Mouse (Mus musculus): ENCODE measurements around the gene Cd300c. TPM values are rescaled to one million over a fixed set of nuclear protein-coding genes. Genes with fewer than 3 reads are reported as not detected.

The Cd300c gene
- polyA plus RNA-seq, 1 experiment from 2014 or later = not detected

DNA sequence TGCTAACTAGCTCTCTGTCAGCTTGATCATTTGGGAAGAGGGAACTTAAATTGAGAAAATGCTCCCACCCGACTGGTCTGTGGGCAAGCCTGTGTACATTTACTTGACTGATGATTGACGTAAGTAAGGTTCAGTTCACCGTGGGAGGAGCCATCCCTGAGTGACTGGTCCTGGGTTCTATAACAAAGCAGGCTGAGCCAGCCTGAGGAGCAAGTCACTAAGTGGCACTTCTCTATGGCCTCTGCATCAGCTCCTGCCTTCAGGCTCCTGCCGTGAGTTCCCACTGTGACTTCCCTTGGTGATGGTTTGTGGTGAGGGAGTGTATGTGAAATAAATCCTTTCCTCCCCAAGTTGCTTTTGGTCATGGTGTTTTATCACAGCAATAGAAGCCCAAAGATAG is 60.9 kb downstream of the Cd300c start:
- Histone ChIP-seq H3K27me3 (ENCODE audit: control insufficient read depth, insufficient read depth, low read depth, low read length) (no peaks in the 10 kb centered on the region), H3K9ac (ENCODE audit: low read length) (no peak overlapping the region), H3K36me3 (ENCODE audit: control insufficient read depth, insufficient read depth, low read length) (no peaks in the 10 kb centered on the region), H3K4me3 (ENCODE audit: low read length) (no peak overlapping the region), H3K9me3 (ENCODE audit: control insufficient read depth, low read length) (no peaks in the 10 kb centered on the region), H3K4me2 (ENCODE audit: low read depth, low read length) (no peak overlapping the region), H3K27ac (ENCODE audit: low read length) (no peak overlapping the region), H3K4me1 (replicated peaks; ENCODE audit: control insufficient read depth, insufficient read depth, low read length) (no peaks in the 10 kb centered on the region)
- no peak for ATAC-seq (ENCODE audit: low read depth)
- WGBS = 35% methylated on average over 4 of the region's 4 CpGs

DNA sequence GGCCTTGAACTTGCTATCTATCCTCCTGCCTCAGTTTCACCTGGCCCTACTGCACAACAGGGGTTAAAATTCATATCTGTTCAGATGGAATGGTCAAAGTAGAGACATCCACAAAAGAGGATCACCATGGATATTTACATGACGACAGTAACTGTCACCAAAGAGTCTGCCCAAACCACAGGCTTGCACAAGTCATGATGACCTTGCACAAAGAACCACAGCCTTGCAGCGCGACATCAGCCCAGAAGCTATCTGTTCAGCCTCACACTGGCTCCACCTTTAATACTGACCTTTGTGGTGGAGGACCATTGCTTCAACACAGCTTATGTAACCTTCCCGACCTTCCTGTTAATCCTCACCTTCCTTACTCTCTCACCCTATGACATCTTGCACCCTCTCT is 61.4 kb downstream of the Cd300c start:
- Histone ChIP-seq H3K4me3 (ENCODE audit: low read length) (no peak overlapping the region), H3K9me3 (ENCODE audit: control insufficient read depth, low read length) (no peaks in the 10 kb centered on the region), H3K27ac (ENCODE audit: low read length) (no peak overlapping the region), H3K9ac (ENCODE audit: low read length) (no peak overlapping the region), H3K27me3 (ENCODE audit: control insufficient read depth, insufficient read depth, low read depth, low read length) (no peaks in the 10 kb centered on the region), H3K36me3 (ENCODE audit: control insufficient read depth, insufficient read depth, low read length) (no peaks in the 10 kb centered on the region), H3K4me1 (replicated peaks; ENCODE audit: control insufficient read depth, insufficient read depth, low read length) (no peaks in the 10 kb centered on the region), H3K4me2 (ENCODE audit: low read depth, low read length) (no peak overlapping the region)
- no peak for ATAC-seq (ENCODE audit: low read depth)
- 64% methylated on average over 4 of the region's 4 CpGs for WGBS

Other genes starting within 250 kb of the Cd300c start
- 7.1 and 8.5 TPM in 2 replicates for gene Dnaic2, start 241.7 kb downstream of the Cd300c start, polyA plus RNA-seq (2015; fragmentation: Nextera tagmentation; extraction: Ambion mirVana)
- gene Kif19a, start 203.8 kb downstream of the Cd300c start, polyA plus RNA-seq (2015; fragmentation: Nextera tagmentation; extraction: Ambion mirVana) = 0.46 and 0.72 TPM in 2 replicates
- gene Btbd17, start 173.2 kb downstream of the Cd300c start, polyA plus RNA-seq (2015; fragmentation: Nextera tagmentation; extraction: Ambion mirVana) = 0.23 and 0.34 TPM in 2 replicates
- not detected in 2 replicates for gene Gpr142, start 170.2 kb downstream of the Cd300c start, polyA plus RNA-seq (2015; fragmentation: Nextera tagmentation; extraction: Ambion mirVana)
- 30.7 and 33.2 TPM in 2 replicates for gene Gprc5c, start 118.0 kb downstream of the Cd300c start, polyA plus RNA-seq (2015; fragmentation: Nextera tagmentation; extraction: Ambion mirVana)
- gene Cd300a, start 79.1 kb downstream of the Cd300c start, polyA plus RNA-seq (2015; fragmentation: Nextera tagmentation; extraction: Ambion mirVana) = 1.4 and 1.7 TPM in 2 replicates
- gene Cd300lb, start 34.8 kb downstream of the Cd300c start, polyA plus RNA-seq (2015; fragmentation: Nextera tagmentation; extraction: Ambion mirVana) = 0.47 and 0.53 TPM in 2 replicates
- gene Cd300ld, start 20.8 kb upstream of the Cd300c start, polyA plus RNA-seq (2015; fragmentation: Nextera tagmentation; extraction: Ambion mirVana) = 0.25 and 0.34 TPM in 2 replicates
- 2.5 and 2.6 TPM in 2 replicates for gene Cd300c2, start 32.7 kb upstream of the Cd300c start, polyA plus RNA-seq (2015; fragmentation: Nextera tagmentation; extraction: Ambion mirVana)
- not detected in 2 replicates for gene Cd300ld2, start 47.0 kb upstream of the Cd300c start, polyA plus RNA-seq (2015; fragmentation: Nextera tagmentation; extraction: Ambion mirVana)
- not detected in 2 replicates for gene Cd300ld4, start 57.9 kb upstream of the Cd300c start, polyA plus RNA-seq (2015; fragmentation: Nextera tagmentation; extraction: Ambion mirVana)
- gene Cd300ld5, start 68.6 kb upstream of the Cd300c start, polyA plus RNA-seq (2015; fragmentation: Nextera tagmentation; extraction: Ambion mirVana) = not detected in 2 replicates
- not detected in 2 replicates for gene Cd300ld3, start 79.3 kb upstream of the Cd300c start, polyA plus RNA-seq (2015; fragmentation: Nextera tagmentation; extraction: Ambion mirVana)
- gene Cd300e, start 93.0 kb upstream of the Cd300c start, polyA plus RNA-seq (2015; fragmentation: Nextera tagmentation; extraction: Ambion mirVana) = 0.06 TPM in 1 of 2 replicates, not detected in the other
- 1.1 and 1.5 TPM in 2 replicates for gene Rab37, start 122.3 kb upstream of the Cd300c start, polyA plus RNA-seq (2015; fragmentation: Nextera tagmentation; extraction: Ambion mirVana)
- gene Cd300lf, start 164.8 kb upstream of the Cd300c start, polyA plus RNA-seq (2015; fragmentation: Nextera tagmentation; extraction: Ambion mirVana) = 2.8 and 3.1 TPM in 2 replicates
- gene Slc9a3r1, start 194.2 kb upstream of the Cd300c start, polyA plus RNA-seq (2015; fragmentation: Nextera tagmentation; extraction: Ambion mirVana) = 63.2 and 68.7 TPM in 2 replicates
- gene Tmem104, start 218.3 kb upstream of the Cd300c start, polyA plus RNA-seq (2015; fragmentation: Nextera tagmentation; extraction: Ambion mirVana) = 8.6 and 9.1 TPM in 2 replicates
- gene Nat9, start 218.7 kb upstream of the Cd300c start, polyA plus RNA-seq (2015; fragmentation: Nextera tagmentation; extraction: Ambion mirVana) = 26.0 and 29.8 TPM in 2 replicates